Mouse (Mus musculus): ENCODE data around the gene Foxo4. TPM values are rescaled to one million over a fixed set of nuclear protein-coding genes. Genes with fewer than 3 reads are reported as not detected.

Gene Foxo4
- total RNA-seq, 2 experiments from 2014 or later, result 20.4 to 51.1 TPM

- 0 out of 2 replicates have a peak, but pooled peaks have one; percentile 32 for ATAC-seq (replicated peaks; ENCODE audit: low FRiP score, poor library complexity, severe bottlenecking)
Measured at GRCm38 (mm10) chrX:101288432-101288831, 34.1 kb downstream of the Foxo4 start.

- no peak for ATAC-seq (replicated peaks; ENCODE audit: low FRiP score, poor library complexity, severe bottlenecking)
Measured at GRCm38 (mm10) chrX:101289037-101289436, 34.7 kb downstream of the Foxo4 start.

GRCm38 (mm10) chrX:101290111-101290510 is 35.8 kb downstream of the Foxo4 start:
- ATAC-seq (replicated peaks; ENCODE audit: low FRiP score, poor library complexity, severe bottlenecking), result peak; percentile 71

DNA sequence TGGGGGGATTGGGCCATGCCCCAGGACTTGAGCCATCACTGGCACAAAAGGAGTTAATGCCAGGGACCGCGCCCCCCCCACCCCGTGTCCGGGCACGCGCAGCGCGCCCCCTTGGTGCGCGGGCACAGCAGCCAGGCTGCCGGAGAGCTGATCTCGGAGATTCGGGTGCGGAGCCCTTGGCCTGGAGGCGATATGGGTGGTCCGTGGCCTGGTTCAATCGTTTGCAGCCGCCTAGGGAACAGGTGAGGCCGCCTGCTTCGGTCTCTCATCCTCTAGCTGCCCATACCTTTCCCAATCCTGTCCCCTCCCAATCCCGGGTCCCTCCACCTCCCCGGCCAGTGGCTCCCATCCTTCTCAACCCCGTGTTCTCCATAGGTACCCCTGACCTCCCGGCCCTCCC is 44.7 kb downstream of the Foxo4 start, which contains the start of gene Nlgn3:
TSS of gene Nlgn3 (plus strand) at position 114 of the 400 bp plus-strand sequence.
- no peak for ATAC-seq (replicated peaks; ENCODE audit: low FRiP score, poor library complexity, severe bottlenecking)

DNA sequence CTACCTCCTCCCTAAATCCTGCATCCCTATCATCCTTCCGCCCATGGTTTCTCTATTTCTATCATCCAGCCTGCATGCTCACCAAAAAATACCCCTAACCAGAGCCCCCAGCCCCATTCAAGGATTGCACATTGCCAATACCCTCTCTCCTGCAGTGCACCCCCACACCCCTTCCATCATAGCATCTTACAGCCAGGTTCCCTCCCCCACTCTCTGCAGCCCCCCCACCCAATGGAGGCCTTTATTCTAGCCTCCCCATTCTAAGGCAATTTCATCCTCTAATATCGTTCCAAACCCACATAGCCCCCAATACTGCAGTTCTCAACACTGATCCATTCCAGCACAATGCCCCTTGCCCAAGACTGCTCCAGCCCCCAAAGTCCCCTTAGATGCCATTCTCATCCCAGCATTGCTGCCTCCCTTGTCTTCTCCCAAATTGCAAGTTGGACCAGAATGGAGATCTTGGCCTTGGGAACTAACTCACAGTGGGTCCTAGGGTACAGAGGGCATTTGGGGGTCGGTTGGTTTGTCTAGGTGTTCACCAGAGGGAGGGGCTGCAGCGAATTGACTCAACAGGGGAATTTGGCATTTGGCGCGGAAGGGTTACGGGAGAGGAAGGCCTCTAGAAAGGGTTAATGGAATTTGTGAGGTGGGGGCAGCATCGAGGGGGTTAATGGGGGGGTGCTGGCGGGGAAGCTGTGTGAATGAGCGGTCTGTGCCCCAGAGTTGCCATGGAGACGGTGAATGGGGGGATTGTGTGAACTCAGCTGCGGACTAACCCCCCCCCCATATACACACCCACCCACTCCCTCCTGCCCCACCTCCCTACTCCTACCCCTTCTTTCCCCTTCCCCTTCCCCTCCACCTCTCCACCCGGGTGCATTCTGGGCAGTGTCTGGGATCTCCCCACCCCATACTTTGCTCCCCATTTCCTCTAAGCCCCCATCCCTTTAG is 45.4 kb downstream of the Foxo4 start:
- ATAC-seq (replicated peaks; ENCODE audit: low FRiP score, poor library complexity, severe bottlenecking), result no peak

DNA sequence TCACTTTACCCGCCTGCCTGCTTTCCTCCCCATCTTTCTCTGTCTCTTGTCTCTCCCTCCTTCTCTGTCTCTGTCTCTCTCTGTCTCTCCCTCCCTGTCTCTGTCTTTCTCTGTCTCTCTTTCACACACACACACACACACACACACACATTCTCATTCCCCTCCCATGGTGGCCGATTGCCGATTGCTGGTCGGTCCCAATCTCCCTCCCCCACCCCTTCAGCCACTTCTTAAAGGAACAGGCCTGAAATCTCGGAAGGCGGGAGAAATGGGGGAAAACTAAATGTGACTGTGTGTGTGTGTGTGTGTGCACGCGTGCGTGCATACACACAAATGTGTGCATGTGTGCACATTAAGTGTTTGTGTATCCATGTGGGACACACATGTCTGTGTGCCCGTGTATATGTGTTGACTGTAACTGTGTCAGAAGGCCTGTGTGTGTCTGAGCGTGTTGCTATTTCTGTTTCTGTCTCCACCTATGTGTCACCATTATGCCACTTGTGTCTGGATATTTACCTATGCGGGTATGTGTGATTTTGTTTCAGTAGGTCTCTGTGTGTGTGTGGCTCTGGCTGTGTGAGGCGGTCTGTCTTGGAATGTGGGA is 46.2 kb downstream of the Foxo4 start:
- ATAC-seq (replicated peaks; ENCODE audit: low FRiP score, poor library complexity, severe bottlenecking), result no peak

GRCm38 (mm10) chrX:101301654-101302053 is 47.3 kb downstream of the Foxo4 start:
- ATAC-seq (replicated peaks; ENCODE audit: low FRiP score, poor library complexity, severe bottlenecking), result no peak

DNA sequence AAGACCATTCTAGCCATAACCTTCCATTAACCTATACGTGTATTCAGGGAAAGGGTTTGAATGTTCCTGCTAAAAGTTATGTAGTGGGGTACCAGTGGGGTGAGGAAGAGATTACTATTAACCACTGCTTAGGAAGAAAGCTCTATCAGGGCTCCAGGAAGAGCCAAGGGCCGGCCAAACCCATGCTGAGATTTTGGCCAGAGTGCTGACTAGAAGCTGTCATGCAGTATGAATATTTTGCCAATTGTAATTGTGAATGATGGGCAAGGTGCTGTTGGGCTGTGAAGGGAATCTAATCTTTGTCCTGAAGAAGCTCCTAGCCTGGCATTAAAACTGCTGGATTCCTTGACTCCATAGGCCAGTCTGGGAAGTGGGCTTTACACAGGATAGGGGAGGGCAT is 50.3 kb downstream of the Foxo4 start:
- no peak for ATAC-seq (replicated peaks; ENCODE audit: low FRiP score, poor library complexity, severe bottlenecking)

DNA sequence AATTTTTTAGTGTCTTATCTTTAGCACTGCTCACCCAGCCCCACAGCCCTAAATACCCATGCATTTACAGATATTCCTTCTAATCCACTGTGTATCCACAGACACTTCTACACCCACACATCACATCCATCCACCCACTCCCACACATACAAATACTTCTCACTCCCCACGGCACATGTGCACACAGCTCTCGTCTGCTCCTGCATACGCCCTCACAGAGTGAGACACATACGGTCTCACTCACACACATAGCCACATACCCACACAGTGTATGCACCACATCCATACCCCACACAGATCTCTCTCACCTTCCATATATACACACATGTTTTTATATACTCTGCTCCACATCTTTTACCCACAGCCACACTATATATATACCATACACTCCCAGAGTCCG is 55.0 kb downstream of the Foxo4 start:
- ATAC-seq (replicated peaks; ENCODE audit: low FRiP score, poor library complexity, severe bottlenecking), result no peak

Other genes starting within 250 kb of the Foxo4 start
- not detected in 2 replicates for gene Tex11, start 194.9 kb upstream of the Foxo4 start, total RNA-seq (2015; ENCODE audit: low replicate concordance)
- gene Tex11, start 194.9 kb upstream of the Foxo4 start, total RNA-seq (2017; ENCODE audit: low replicate concordance), result 0.14 TPM in 1 of 2 replicates, not detected in the other
- gene Slc7a3, start 168.5 kb upstream of the Foxo4 start, total RNA-seq (2015; ENCODE audit: low replicate concordance), result not detected in 2 replicates
- gene Slc7a3, start 168.5 kb upstream of the Foxo4 start, total RNA-seq (2017; ENCODE audit: low replicate concordance), result not detected in 2 replicates
- gene Snx12, start 32.0 kb upstream of the Foxo4 start, total RNA-seq (2015; ENCODE audit: low replicate concordance), result 13.8 and 18.1 TPM in 2 replicates
- 11.3 and 14.0 TPM in 2 replicates for gene Snx12, start 32.0 kb upstream of the Foxo4 start, total RNA-seq (2017; ENCODE audit: low replicate concordance)
- not detected in 2 replicates for gene Gm614, start 9.5 kb downstream of the Foxo4 start, total RNA-seq (2015; ENCODE audit: low replicate concordance)
- gene Gm614, start 9.5 kb downstream of the Foxo4 start, total RNA-seq (2017; ENCODE audit: low replicate concordance), result not detected in 2 replicates
- gene Il2rg, start 13.7 kb downstream of the Foxo4 start, total RNA-seq (2015; ENCODE audit: low replicate concordance), result 11.5 and 17.3 TPM in 2 replicates
- gene Il2rg, start 13.7 kb downstream of the Foxo4 start, total RNA-seq (2017; ENCODE audit: low replicate concordance), result 15.1 and 37.6 TPM in 2 replicates
- gene Gm20489, start 14.5 kb downstream of the Foxo4 start, total RNA-seq (2015; ENCODE audit: low replicate concordance), result not detected in 2 replicates
- not detected in 2 replicates for gene Gm20489, start 14.5 kb downstream of the Foxo4 start, total RNA-seq (2017; ENCODE audit: low replicate concordance)
- 250 and 275 TPM in 2 replicates for gene Med12, start 19.5 kb downstream of the Foxo4 start, total RNA-seq (2015; ENCODE audit: low replicate concordance)
- gene Med12, start 19.5 kb downstream of the Foxo4 start, total RNA-seq (2017; ENCODE audit: low replicate concordance), result 140 and 157 TPM in 2 replicates
- 0.84 and 0.96 TPM in 2 replicates for gene Nlgn3, start 44.6 kb downstream of the Foxo4 start, total RNA-seq (2015; ENCODE audit: low replicate concordance)
- 0.77 and 2.6 TPM in 2 replicates for gene Nlgn3, start 44.6 kb downstream of the Foxo4 start, total RNA-seq (2017; ENCODE audit: low replicate concordance)
- not detected in 2 replicates for gene Gjb1, start 121.8 kb downstream of the Foxo4 start, total RNA-seq (2015; ENCODE audit: low replicate concordance)
- not detected in 2 replicates for gene Gjb1, start 121.8 kb downstream of the Foxo4 start, total RNA-seq (2017; ENCODE audit: low replicate concordance)
- 35.4 and 42.2 TPM in 2 replicates for gene Zmym3, start 166.3 kb downstream of the Foxo4 start, total RNA-seq (2015; ENCODE audit: low replicate concordance)
- 4.7 and 22.7 TPM in 2 replicates for gene Zmym3, start 166.3 kb downstream of the Foxo4 start, total RNA-seq (2017; ENCODE audit: low replicate concordance)
- gene Nono, start 174.8 kb downstream of the Foxo4 start, total RNA-seq (2015; ENCODE audit: low replicate concordance), result 66.0 and 86.1 TPM in 2 replicates
- gene Nono, start 174.8 kb downstream of the Foxo4 start, total RNA-seq (2017; ENCODE audit: low replicate concordance), result 111 and 145 TPM in 2 replicates
- gene Itgb1bp2, start 194.6 kb downstream of the Foxo4 start, total RNA-seq (2015; ENCODE audit: low replicate concordance), result 2.3 TPM in 1 of 2 replicates, not detected in the other
- 1.5 and 3.2 TPM in 2 replicates for gene Itgb1bp2, start 194.6 kb downstream of the Foxo4 start, total RNA-seq (2017; ENCODE audit: low replicate concordance)

Data from erythroblast, adult 5-6 weeks (primary cell).